ENCODE assay signal across 20 mouse cellular contexts in genomic region chr17:82731561-82731960, GRCm38 (mm10).
A peak's percentile ranks its signal among the peaks of the same experiment; 100 is the strongest.
DNase-seq lines count a peak whose midpoint lies in the region; ATAC-seq and TF ChIP-seq lines count a peak whose summit lies in the region.
"Had no signal": no experiment of that assay in that cellular context is flagged by ENCODE, and none has a peak within 500 bp of the region (broad histone marks: within the 10 kb centered on the region; RNA-seq: fewer than 3 reads in every experiment).

No protein-coding gene starts in this region.

- DNase-seq in hindbrain, postnatal 0 days (ENCODE audit: low spot score) = peak; percentile 50
- no peak for DNase-seq in hindbrain, embryonic 10.5 days (ENCODE audit: low spot score)
- peak; percentile 14 for DNase-seq in Muller cell, postnatal 12 days (ENCODE audit: inconsistent ontology term)
- peak; percentile 52 for DNase-seq in brain, embryonic 14.5 days (ENCODE audit: low read depth)
- DNase-seq in cerebellum, postnatal 36 days = peak; percentile 6 to 28
- no peak for DNase-seq in heart, adult 18-20 months
- no peak for DNase-seq in kidney, postnatal 14 days
- DNase-seq in liver, embryonic 11.5 days (ENCODE audit: low spot score) = no peak
- DNase-seq: adrenal gland, postnatal 10 days; heart, adult 2 months; heart, postnatal 10 days; lung, postnatal 14 days; thymus, postnatal 36 days had no signal

- TF ChIP-seq POLR2A in brain, embryonic 14.5 days (IDR thresholded peaks at IDR 0.05; ENCODE audit: borderline replicate concordance, extremely low read depth, insufficient read depth, insufficient read length, poor library complexity, severe bottlenecking) = no peak

- H3K4me3 ChIP-seq in hindbrain, postnatal 0 days (ENCODE audit: low read length) = no peak overlapping the region
- H3K4me3 ChIP-seq in hindbrain, embryonic 10.5 days = no peak overlapping the region
- no peak overlapping the region for H3K4me3 ChIP-seq in liver, embryonic 11.5 days (ENCODE audit: low read depth, low read length)
- H3K4me3 ChIP-seq: erythroblast, embryonic 14.5 days; heart, adult 2 months; kidney, embryonic 15.5 days; limb, embryonic 12.5 days; liver, embryonic 15.5 days; neural tube, embryonic 15.5 days had no signal

- no peak overlapping the region for H3K9ac ChIP-seq in hindbrain, postnatal 0 days (replicated peaks; ENCODE audit: low read length)
- H3K9ac ChIP-seq in liver, embryonic 11.5 days (ENCODE audit: low read depth, low read length) = no peak overlapping the region
- H3K9ac ChIP-seq: kidney, embryonic 15.5 days; limb, embryonic 12.5 days; liver, embryonic 15.5 days; neural tube, embryonic 15.5 days had no signal

- TF ChIP-seq CTCF in hindbrain, postnatal 0 days (IDR thresholded peaks at IDR 0.05; ENCODE audit: low read depth) = no peak
- no peak for TF ChIP-seq CTCF in brain, embryonic 14.5 days (IDR thresholded peaks at IDR 0.05; ENCODE audit: borderline replicate concordance, extremely low read depth, insufficient read depth, insufficient read length)

- H3K9me3 ChIP-seq in hindbrain, postnatal 0 days (ENCODE audit: low read length) = no peaks in the 10 kb centered on the region
- no peaks in the 10 kb centered on the region for H3K9me3 ChIP-seq in hindbrain, embryonic 10.5 days
- no peaks in the 10 kb centered on the region for H3K9me3 ChIP-seq in liver, embryonic 11.5 days (ENCODE audit: control insufficient read depth, low read length)
- H3K9me3 ChIP-seq: kidney, embryonic 15.5 days; limb, embryonic 12.5 days; liver, embryonic 15.5 days; neural tube, embryonic 15.5 days had no signal

- H3K36me3 ChIP-seq in hindbrain, postnatal 0 days (ENCODE audit: insufficient read depth, low read length) = no peaks in the 10 kb centered on the region
- H3K36me3 ChIP-seq in hindbrain, embryonic 10.5 days = no peaks in the 10 kb centered on the region
- H3K36me3 ChIP-seq in liver, embryonic 11.5 days (ENCODE audit: control insufficient read depth, insufficient read depth, low read length) = no peaks in the 10 kb centered on the region
- H3K36me3 ChIP-seq: kidney, embryonic 15.5 days; limb, embryonic 12.5 days; liver, embryonic 15.5 days; neural tube, embryonic 15.5 days had no signal

- no peak overlapping the region for H3K4me2 ChIP-seq in hindbrain, postnatal 0 days (ENCODE audit: low read depth, low read length)
- no peak overlapping the region for H3K4me2 ChIP-seq in liver, embryonic 11.5 days
- H3K4me2 ChIP-seq: kidney, embryonic 15.5 days; limb, embryonic 12.5 days; liver, embryonic 15.5 days; neural tube, embryonic 15.5 days had no signal

- ATAC-seq in hindbrain, postnatal 0 days = peak; percentile 76
- ATAC-seq in liver, embryonic 11.5 days (replicated peaks; ENCODE audit: low FRiP score) = no peak
- ATAC-seq: CD4-positive, CD25-positive, alpha-beta regulatory T cell, adult 4 months; inflammation-experienced regulatory T-cells, adult 6 months had no signal

- no peak overlapping the region for H3K27ac ChIP-seq in hindbrain, postnatal 0 days
- no peak overlapping the region for H3K27ac ChIP-seq in hindbrain, embryonic 10.5 days
- H3K27ac ChIP-seq in liver, embryonic 11.5 days (ENCODE audit: low read depth, low read length) = no peak overlapping the region
- H3K27ac ChIP-seq: heart, adult 2 months; kidney, embryonic 15.5 days; limb, embryonic 12.5 days; liver, embryonic 15.5 days; neural tube, embryonic 15.5 days had no signal

- H3K27me3 ChIP-seq in hindbrain, postnatal 0 days (ENCODE audit: insufficient read depth, low read length) = no peaks in the 10 kb centered on the region
- no peaks in the 10 kb centered on the region for H3K27me3 ChIP-seq in hindbrain, embryonic 10.5 days (ENCODE audit: insufficient read depth, poor library complexity, severe bottlenecking)
- no peaks in the 10 kb centered on the region for H3K27me3 ChIP-seq in liver, embryonic 11.5 days (replicated peaks; ENCODE audit: control insufficient read depth, insufficient read depth, low read length)
- H3K27me3 ChIP-seq: kidney, embryonic 15.5 days; limb, embryonic 12.5 days; liver, embryonic 15.5 days; neural tube, embryonic 15.5 days had no signal

- H3K4me1 ChIP-seq in hindbrain, postnatal 0 days (ENCODE audit: insufficient read depth, low read length) = no peaks in the 10 kb centered on the region
- no peaks in the 10 kb centered on the region for H3K4me1 ChIP-seq in hindbrain, embryonic 10.5 days (replicated peaks)
- H3K4me1 ChIP-seq in liver, embryonic 11.5 days (replicated peaks; ENCODE audit: control insufficient read depth, insufficient read depth, low read length) = no peaks in the 10 kb centered on the region
- H3K4me1 ChIP-seq: kidney, embryonic 15.5 days; limb, embryonic 12.5 days; liver, embryonic 15.5 days; neural tube, embryonic 15.5 days had no signal

- WGBS in hindbrain, postnatal 0 days = 50% methylated on average over 4 of the region's 4 CpGs
- 86% methylated on average over 4 of the region's 4 CpGs for WGBS in hindbrain, embryonic 10.5 days
- 81% methylated on average over 4 of the region's 4 CpGs for WGBS in liver, embryonic 11.5 days

Comparison
In these comparisons a context has a peak if more than half of its experiments do, and no peak if none do; other contexts are left out.
1. DNase-seq: peak in hindbrain, postnatal 0 days (single experiment), Muller cell, postnatal 12 days (single experiment), brain, embryonic 14.5 days (single experiment) and cerebellum, postnatal 36 days (2 of 2); none in hindbrain, embryonic 10.5 days (single experiment), heart, adult 18-20 months (0 of 2), kidney, postnatal 14 days (single experiment) and liver, embryonic 11.5 days (single experiment).